Mouse (Mus musculus) cerebellum, postnatal 10 days (tissue): ENCODE results near the gene Deaf1.
A peak's percentile ranks its signal among the peaks of the same experiment; 100 is the strongest.

ENCODE experiments used
- DNase-seq, 2 experiments: peaks; one replicate each; pipeline ENCODE4 v3.0.0; 2021; ENCODE audit warnings: mixed read lengths in 2 of 2

Gene Deaf1

GRCm38 (mm10) chr7:141294479-141294878 lies 33.0 kb downstream of the Deaf1 start:
- DNase-seq, result no peak

- peak; percentile 64 to 69 for DNase-seq
These were observed 33.5 kb downstream of the Deaf1 start for GRCm38 (mm10) chr7:141293852-141294471.

- peak in 1 of 2 experiments; percentile 29 for DNase-seq
These were observed 34.7 kb downstream of the Deaf1 start for GRCm38 (mm10) chr7:141292583-141293388.

- DNase-seq, result peak; percentile 47 to 50
These were observed 35.4 kb downstream of the Deaf1 start, which contains the start of gene Drd4 for GRCm38 (mm10) chr7:141291921-141292582. Drd4 (plus strand) TSS chr7:141292006.

- DNase-seq, result no peak
These were observed 39.4 kb downstream of the Deaf1 start for GRCm38 (mm10) chr7:141288042-141288441.

GRCm38 (mm10) chr7:141282756-141283155 lies 44.7 kb downstream of the Deaf1 start:
- DNase-seq, result peak; percentile 47 to 65

GRCm38 (mm10) chr7:141281442-141281841 lies 46.0 kb downstream of the Deaf1 start:
- no peak for DNase-seq

- DNase-seq, result peak; percentile 75 to 80
These were observed 48.5 kb downstream of the Deaf1 start, which contains the start of gene Sct for GRCm38 (mm10) chr7:141278766-141279590. Sct (minus strand) TSS chr7:141279133.

- DNase-seq, result no peak
These were observed 49.5 kb downstream of the Deaf1 start for GRCm38 (mm10) chr7:141277701-141278678.

GRCm38 (mm10) chr7:141276546-141276945 lies 50.9 kb downstream of the Deaf1 start, which contains the start of gene Cdhr5:
Cdhr5 (minus strand) TSS chr7:141276786.
- peak; percentile 56 to 59 for DNase-seq

GRCm38 (mm10) chr7:141275356-141275755 lies 52.1 kb downstream of the Deaf1 start:
- no peak for DNase-seq

GRCm38 (mm10) chr7:141270631-141271030 lies 56.9 kb downstream of the Deaf1 start:
- no peak for DNase-seq

- no peak for DNase-seq
These were observed 58.3 kb downstream of the Deaf1 start for GRCm38 (mm10) chr7:141269273-141269545.

GRCm38 (mm10) chr7:141268466-141269272 lies 58.8 kb downstream of the Deaf1 start:
- no peak for DNase-seq

GRCm38 (mm10) chr7:141265739-141266561 lies 61.5 kb downstream of the Deaf1 start, which contains the start of gene Irf7:
Irf7 (minus strand) TSS chr7:141266481.
- peak in 1 of 2 experiments; percentile 36 for DNase-seq

- no peak for DNase-seq
These were observed 62.1 kb downstream of the Deaf1 start for GRCm38 (mm10) chr7:141265411-141265738.

GRCm38 (mm10) chr7:141264761-141265410 lies 62.6 kb downstream of the Deaf1 start:
- DNase-seq, result peak; percentile 48 to 49

- no peak for DNase-seq
These were observed 63.3 kb downstream of the Deaf1 start for GRCm38 (mm10) chr7:141264041-141264700.

GRCm38 (mm10) chr7:141263640-141264039 lies 63.9 kb downstream of the Deaf1 start:
- no peak for DNase-seq
